Mouse (Mus musculus) lung, embryonic 16.5 days (tissue): ENCODE results near the gene Tbc1d10b. TPM values are rescaled to one million over a fixed set of nuclear protein-coding genes. Genes with fewer than 3 reads are reported as not detected.

Experiments used
- ATAC-seq: fragments of 200-750 bp; cut with Nextera tagmentation; 2 replicates; pipeline ENCODE4 v1.8.0; 2017; ENCODE audit warnings: low read depth, mild to moderate bottlenecking, moderate library complexity
- H3K27ac ChIP-seq: fragments of 300-500 bp; sonication (generic); 2 replicates; pipeline ENCODE4 v1.5.1; 2014; ENCODE audit warnings: mild to moderate bottlenecking, control low read depth, low read length
- H3K27me3 ChIP-seq: fragments of 300-500 bp; sonication (generic); 2 replicates; pipeline ENCODE4 v1.6.1; 2014; ENCODE audit warnings: low read depth, low read length, mixed read lengths; ENCODE audit not compliant: control insufficient read depth, insufficient read depth
- H3K36me3 ChIP-seq: fragments of 300-500 bp; sonication (generic); 2 replicates; pipeline ENCODE4 v1.6.1; 2014; ENCODE audit warnings: low read length; ENCODE audit not compliant: control insufficient read depth, insufficient read depth
- H3K4me1 ChIP-seq: fragments of 300-500 bp; sonication (generic); replicated peaks from 2 replicates; pipeline ENCODE4 v1.6.1; 2014; ENCODE audit warnings: low read length, mixed read lengths; ENCODE audit not compliant: control insufficient read depth, insufficient read depth
- H3K4me2 ChIP-seq: fragments of 300-500 bp; sonication (generic); 2 replicates; pipeline ENCODE4 v1.6.1; 2014; ENCODE audit warnings: low read depth, low read length, control low read depth
- H3K4me3 ChIP-seq: fragments of 300-500 bp; sonication (generic); 2 replicates; pipeline ENCODE4 v1.5.1; 2014; ENCODE audit warnings: mild to moderate bottlenecking, low read length, control low read depth
- H3K9ac ChIP-seq: fragments of 300-500 bp; sonication (generic); 2 replicates; pipeline ENCODE4 v1.6.1; 2014; ENCODE audit warnings: low read length, control low read depth
- H3K9me3 ChIP-seq: fragments of 300-500 bp; sonication (generic); 2 replicates; pipeline ENCODE4 v1.6.1; 2016; ENCODE audit warnings: low read length; ENCODE audit not compliant: control insufficient read depth
- WGBS: fragments of 180-500 bp; shearing (Covaris S2); extraction: QIAGEN DNeasy Blood & Tissue Kit; methylation state at CpG from one replicate; pipeline ENCODE4 v1.1.7; 2014; 5-methylcytosine and 5-hydroxymethylcytosine counted together
- polyA plus RNA-seq: library from polyadenylated mRNA; unstranded; fragments of >200 nt; fragmentation: Nextera tagmentation; extraction: Ambion mirVana; gene quantifications from 2 replicates; pipeline ENCODE4 v1.2.1, GENCODE M21; 2015

Gene Tbc1d10b
- polyA plus RNA-seq, 1 experiment from 2014 or later: 20.5 TPM

DNA sequence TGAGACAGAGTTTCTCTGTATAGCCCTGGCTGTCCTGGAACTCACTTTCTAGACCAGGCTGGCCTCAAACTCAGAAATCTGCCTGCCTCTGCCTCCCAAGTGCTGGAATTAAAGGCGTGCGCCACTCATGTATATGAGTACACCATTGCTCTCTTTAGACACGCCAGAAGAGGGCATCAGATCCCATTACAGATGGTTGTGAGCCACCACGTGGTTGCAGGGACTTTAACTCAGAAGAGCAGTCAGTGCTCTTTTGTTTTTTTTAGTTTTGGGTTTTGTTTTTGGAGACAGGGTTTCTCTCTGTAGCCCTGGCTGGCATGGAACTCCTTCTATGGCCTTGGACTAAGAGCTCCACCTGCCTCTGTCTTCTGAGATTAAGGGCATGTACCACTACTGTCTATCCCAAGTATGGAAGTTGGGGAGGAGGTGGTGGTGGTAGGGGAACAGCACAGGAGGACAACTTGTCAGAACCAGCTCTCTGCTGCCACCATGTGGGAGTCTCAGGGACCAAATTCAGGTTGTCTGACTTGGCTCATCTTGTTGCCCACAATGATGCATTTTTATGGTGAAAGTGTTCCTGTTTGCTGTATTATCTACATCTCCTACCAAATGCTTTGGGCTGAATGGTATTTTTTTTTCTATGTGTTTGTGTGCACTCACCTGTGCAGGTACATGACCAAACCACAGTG lies 20.5 kb upstream of the Tbc1d10b start:
- Histone ChIP-seq H3K9me3 (no peaks in the 10 kb centered on the region), H3K27me3 (no peaks in the 10 kb centered on the region), H3K27ac (no peak overlapping the region), H3K4me2 (no peak overlapping the region), H3K4me3 (no peak overlapping the region), H3K9ac (no peak overlapping the region), H3K4me1 (peaks cover 19% of the 10 kb centered on the region), H3K36me3 (peaks cover 3% of the 10 kb centered on the region; the same call in 1 of the 2 replicates)
- WGBS: 60% methylated on average over 4 of the region's 4 CpGs
- no peak for ATAC-seq

DNA sequence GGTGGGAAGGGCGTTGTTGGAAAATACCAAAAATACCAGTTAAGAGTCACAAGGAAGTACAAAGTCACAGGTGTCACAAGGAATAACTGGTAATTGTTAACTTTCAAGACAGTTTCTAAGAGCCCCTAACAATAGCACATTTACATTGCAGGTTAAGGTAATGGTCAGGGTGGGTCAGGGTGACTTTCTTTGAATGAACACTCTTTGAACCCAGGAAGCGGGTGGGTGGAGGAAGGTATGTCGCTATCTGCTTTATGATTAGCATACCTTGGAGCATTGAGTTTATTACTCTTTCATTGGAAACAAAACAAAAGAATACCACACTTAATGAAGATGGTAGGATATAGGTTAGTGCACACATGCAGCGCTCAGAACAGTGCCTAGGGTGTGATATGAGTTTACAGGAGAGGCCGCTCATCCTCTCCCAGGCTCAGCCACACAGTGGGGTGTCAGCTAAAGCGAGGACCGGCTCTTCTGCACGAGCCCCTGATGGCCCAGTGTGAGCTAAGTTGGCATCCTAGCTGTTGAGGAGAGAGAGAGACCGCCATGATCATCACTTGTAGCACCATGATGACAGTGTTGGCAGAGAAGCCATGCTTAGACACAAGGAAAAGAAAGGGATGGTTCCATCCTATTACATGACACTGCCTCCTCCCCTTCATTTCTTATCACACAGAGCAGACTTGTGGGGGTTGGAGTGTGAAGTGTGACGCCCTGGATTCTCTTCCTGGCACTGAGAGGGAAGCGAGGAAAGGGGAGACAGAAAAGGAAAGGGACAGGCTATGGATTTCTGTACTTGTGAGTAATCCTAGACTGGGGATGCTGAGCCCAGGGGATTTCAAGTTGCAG lies 17.1 kb upstream of the Tbc1d10b start:
- no peaks in the 10 kb centered on the region for H3K27me3 ChIP-seq
- peaks cover 3% of the 10 kb centered on the region; the same call in 1 of the 2 replicates for H3K36me3 ChIP-seq
- H3K4me3 ChIP-seq: no peak overlapping the region
- H3K27ac ChIP-seq: no peak overlapping the region
- H3K9ac ChIP-seq: no peak overlapping the region
- H3K4me1 ChIP-seq: peaks cover 5% of the 10 kb centered on the region; the same call in 1 of the 2 replicates
- no peak for ATAC-seq
- 0 out of 2 replicates have a peak, but pooled peaks cover 3% of the 10 kb centered on the region for H3K9me3 ChIP-seq
- 80% methylated on average over 11 of the region's 11 CpGs for WGBS
- H3K4me2 ChIP-seq: no peak overlapping the region

DNA sequence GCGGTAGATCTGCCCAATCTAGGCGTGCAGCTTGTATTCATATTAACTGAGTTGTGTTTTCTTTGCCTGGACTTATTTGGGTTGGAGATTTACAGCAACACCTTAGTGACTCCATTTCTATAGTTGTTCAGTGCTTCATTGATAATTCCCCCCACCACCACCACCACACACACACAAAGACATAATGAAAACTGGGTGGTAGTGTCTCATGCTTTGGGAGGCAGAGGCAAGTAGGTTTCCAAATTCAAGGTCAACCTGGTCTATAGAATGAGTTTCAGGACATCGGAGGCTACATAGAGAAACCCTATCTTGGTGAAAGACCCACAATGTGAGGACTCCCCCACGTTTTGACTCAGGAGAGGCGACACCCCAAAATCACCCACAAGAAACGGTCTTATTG lies 16.3 kb upstream of the Tbc1d10b start:
- Histone ChIP-seq H3K36me3 (peaks cover under 1% of the 10 kb centered on the region; the same call in 1 of the 2 replicates), H3K9me3 (0 out of 2 replicates have a peak, but pooled peaks cover 3% of the 10 kb centered on the region), H3K4me1 (no peaks in the 10 kb centered on the region; the same call in 1 of the 2 replicates), H3K4me2 (no peak overlapping the region), H3K27me3 (no peaks in the 10 kb centered on the region), H3K9ac (no peak overlapping the region), H3K27ac (no peak overlapping the region), H3K4me3 (no peak overlapping the region)
- ATAC-seq: no peak
- 86% methylated on average over 6 of the region's 6 CpGs for WGBS

DNA sequence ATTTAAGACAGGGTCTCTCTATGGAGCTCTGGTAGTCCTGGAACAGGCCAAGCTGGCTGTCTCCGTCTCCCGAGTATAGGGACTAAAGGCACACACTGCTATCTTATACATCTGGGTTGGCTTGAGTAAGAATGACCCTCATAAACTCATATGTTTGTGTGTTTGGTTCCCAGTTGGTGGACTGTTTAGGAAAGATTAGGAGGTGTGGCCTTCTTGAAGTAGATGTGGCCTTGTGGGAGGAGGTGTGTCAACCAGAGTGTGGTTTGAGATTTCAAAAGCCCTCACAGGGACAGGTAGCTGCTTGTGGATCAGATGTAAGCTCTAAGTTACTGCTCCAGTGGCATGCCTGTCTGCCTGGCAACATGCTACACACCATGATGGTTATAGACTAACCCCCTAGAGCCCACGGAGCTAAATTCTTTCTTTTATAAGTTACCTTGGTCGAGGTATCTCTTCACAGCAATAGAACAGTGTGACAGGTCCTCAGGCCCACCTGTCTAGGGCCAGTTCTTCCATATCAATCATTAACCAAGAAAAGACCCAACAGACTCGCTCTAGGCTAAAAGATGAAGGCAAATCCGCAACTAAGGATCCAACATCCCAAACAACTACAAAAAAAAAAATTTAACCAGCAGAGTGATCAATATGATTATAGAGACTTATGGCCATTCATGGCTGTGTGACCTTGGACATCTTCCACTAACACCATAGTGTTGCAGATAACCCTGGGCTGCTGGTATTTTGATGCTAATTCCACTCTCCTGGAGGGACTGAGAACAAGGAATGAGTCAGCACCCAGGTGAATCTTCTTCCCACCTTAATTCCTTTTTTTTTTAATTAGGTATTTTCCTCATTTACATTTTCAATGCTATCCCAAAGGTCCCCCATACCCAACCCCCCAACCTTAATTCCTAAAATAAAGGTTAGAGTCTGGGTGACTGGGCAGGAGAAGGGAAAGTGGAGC lies 15.5 kb upstream of the Tbc1d10b start:
- Histone ChIP-seq H3K27ac (no peak overlapping the region), H3K4me1 (no peaks in the 10 kb centered on the region), H3K9ac (no peak overlapping the region), H3K36me3 (no peaks in the 10 kb centered on the region), H3K9me3 (0 out of 2 replicates have a peak, but pooled peaks cover 3% of the 10 kb centered on the region), H3K27me3 (no peaks in the 10 kb centered on the region), H3K4me2 (no peak overlapping the region), H3K4me3 (no peak overlapping the region)
- 73% methylated on average over 6 of the region's 6 CpGs for WGBS
- ATAC-seq: no peak

DNA sequence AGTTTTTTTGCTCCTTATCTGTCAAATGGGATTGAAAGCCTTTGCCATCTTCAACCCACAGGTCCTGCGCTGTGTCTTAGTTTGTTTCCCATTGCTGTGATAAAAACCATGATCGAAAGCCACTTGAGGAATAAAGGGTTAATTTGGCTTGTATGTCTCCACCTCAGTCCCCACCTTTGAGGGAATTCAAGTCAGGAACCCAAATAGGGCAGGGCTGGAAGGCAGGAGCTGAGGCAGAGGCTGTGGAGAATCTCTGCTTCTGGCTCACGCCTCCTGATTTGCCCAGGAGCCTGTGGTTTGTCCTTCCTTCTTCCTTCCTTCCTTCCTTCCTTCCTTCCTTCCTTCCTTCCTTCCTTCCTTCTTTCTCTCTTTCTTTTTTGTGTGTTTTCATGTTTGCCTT lies 14.8 kb upstream of the Tbc1d10b start:
- no peak for ATAC-seq
- Histone ChIP-seq H3K9ac (no peak overlapping the region), H3K36me3 (no peaks in the 10 kb centered on the region), H3K4me2 (no peak overlapping the region), H3K9me3 (0 out of 2 replicates have a peak, but pooled peaks cover 3% of the 10 kb centered on the region), H3K4me3 (no peak overlapping the region), H3K27me3 (no peaks in the 10 kb centered on the region), H3K27ac (no peak overlapping the region), H3K4me1 (no peaks in the 10 kb centered on the region)
- 94% methylated on average over 3 of the region's 3 CpGs for whole genome bisulfite sequencing

DNA sequence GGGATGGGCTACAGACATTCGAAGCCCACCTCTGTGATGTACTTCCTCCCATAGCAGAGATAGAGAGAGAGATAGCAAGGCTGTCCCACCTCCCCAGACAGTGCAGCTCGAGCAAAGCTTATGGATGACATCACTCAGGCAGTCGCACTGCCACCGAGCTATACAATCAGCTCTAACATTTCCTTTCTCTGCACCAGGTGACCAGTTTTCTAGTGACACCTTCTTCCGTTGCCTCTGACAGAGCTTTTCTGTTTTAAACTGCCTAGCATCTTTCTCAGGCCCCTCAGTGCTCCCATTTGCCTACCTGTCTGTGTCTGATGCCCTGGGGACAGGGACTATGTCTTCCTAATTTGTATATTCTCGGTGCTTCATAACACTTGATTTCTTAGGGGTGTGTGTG lies 12.2 kb upstream of the Tbc1d10b start:
- WGBS: 62% methylated on average over 6 of the region's 6 CpGs
- no peaks in the 10 kb centered on the region for H3K36me3 ChIP-seq
- no peak overlapping the region for H3K4me3 ChIP-seq
- H3K9ac ChIP-seq: no peak overlapping the region
- H3K9me3 ChIP-seq: 0 out of 2 replicates have a peak, but pooled peaks cover 3% of the 10 kb centered on the region
- peaks cover under 1% of the 10 kb centered on the region; the same call in 1 of the 2 replicates for H3K4me1 ChIP-seq
- ATAC-seq: no peak
- no peak overlapping the region for H3K4me2 ChIP-seq
- H3K27me3 ChIP-seq: no peaks in the 10 kb centered on the region
- H3K27ac ChIP-seq: no peak overlapping the region

DNA sequence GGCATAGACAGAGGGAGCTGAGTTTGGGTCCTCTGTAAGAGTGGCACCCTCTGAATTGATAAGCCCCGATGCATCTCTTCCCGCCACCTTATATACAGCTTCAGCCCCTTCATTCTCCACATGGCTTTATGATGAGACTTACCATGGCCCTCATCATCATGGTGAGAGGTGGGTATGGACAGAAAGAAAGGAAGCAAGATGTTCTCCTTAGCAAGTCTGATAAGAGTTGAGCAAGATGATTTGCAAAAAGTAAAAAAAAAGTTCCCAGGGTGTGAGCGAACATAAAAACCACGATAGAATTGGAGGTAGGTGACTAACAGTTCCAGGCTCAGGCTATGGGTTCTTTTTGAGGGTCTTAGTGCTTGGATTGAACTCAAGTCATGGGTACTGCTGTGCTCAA lies 10.4 kb upstream of the Tbc1d10b start:
- Histone ChIP-seq H3K27ac (no peak overlapping the region), H3K36me3 (no peaks in the 10 kb centered on the region), H3K4me1 (peaks cover 3% of the 10 kb centered on the region; the same call in 1 of the 2 replicates), H3K9ac (no peak overlapping the region), H3K9me3 (0 out of 2 replicates have a peak, but pooled peaks cover 3% of the 10 kb centered on the region), H3K4me3 (no peak overlapping the region), H3K27me3 (no peaks in the 10 kb centered on the region), H3K4me2 (no peak overlapping the region)
- no peak for ATAC-seq
- WGBS: 86% methylated on average over 4 of the region's 4 CpGs

DNA sequence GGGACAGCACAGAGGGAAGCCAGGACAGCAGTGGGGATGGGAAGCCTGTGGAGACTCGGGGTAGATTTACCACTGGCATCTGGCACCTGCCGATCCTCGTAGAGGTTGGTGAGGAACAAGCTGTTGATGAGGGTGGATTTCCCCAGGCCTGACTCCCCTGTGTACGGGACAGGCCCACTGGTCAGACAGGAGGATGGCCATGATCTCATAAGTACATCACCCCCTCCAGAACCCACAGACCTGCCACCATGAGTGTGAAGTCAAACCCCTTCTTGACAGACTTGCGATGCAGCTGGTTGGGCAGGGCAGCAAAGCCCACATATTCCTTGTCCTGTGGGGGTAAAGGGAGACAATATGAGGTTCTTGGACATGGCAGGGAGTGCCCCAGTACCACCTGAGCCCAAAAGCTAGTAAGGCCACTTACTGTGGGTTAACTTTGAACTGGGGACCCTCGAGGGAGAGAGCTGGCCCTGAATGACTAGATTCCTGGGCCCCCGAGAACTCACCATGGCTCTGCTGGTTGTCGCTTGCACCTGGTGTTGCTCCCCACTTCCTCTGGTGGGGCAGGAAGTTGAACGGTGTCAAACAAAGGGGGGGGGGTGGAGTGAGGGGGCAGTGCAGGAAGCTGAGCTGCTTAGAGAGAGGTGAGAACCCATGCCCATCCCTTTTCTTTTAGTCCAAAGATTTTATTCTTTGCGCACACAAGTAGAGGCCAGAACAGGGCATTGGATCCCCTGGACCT lies 9.8 kb upstream of the Tbc1d10b start:
- Histone ChIP-seq H3K4me1 (peaks cover 3% of the 10 kb centered on the region; the same call in 1 of the 2 replicates), H3K4me2 (no peak overlapping the region), H3K9ac (no peak overlapping the region), H3K27me3 (no peaks in the 10 kb centered on the region), H3K9me3 (0 out of 2 replicates have a peak, but pooled peaks cover 3% of the 10 kb centered on the region), H3K36me3 (no peaks in the 10 kb centered on the region), H3K4me3 (no peak overlapping the region), H3K27ac (no peak overlapping the region)
- ATAC-seq: no peak
- 56% methylated on average over 10 of the region's 10 CpGs for WGBS
